Mouse (Mus musculus) testis, adult 2 months (tissue): ENCODE measurements around the gene Tceanc.

Source experiments
- CTCF ChIP-seq: fragments of 200-500 bp; IDR thresholded peaks from 2 replicates; pipeline ENCODE4 v1.5.1; 2012; ENCODE audit warnings: low read depth, mild to moderate bottlenecking, inconsistent platforms, low read length, moderate library complexity; ENCODE audit not compliant: control insufficient read depth, insufficient read depth, insufficient replicate concordance
- POLR2A ChIP-seq: fragments of 200-500 bp; IDR thresholded peaks from 2 replicates; pipeline ENCODE4 v1.6.1; 2012; ENCODE audit warnings: low read depth, mild to moderate bottlenecking, inconsistent platforms, low read length, moderate library complexity; ENCODE audit not compliant: control insufficient read depth

GRCm38 (mm10) chrX:166531671-166532070 is 13.3 kb upstream of the Tceanc start:
- TF ChIP-seq CTCF (no peak), POLR2A (no peak)
